Mouse (Mus musculus): ENCODE results near the gene Ralgapb.
A peak's percentile ranks its signal among the peaks of the same experiment; 100 is the strongest.

Gene Ralgapb

DNA sequence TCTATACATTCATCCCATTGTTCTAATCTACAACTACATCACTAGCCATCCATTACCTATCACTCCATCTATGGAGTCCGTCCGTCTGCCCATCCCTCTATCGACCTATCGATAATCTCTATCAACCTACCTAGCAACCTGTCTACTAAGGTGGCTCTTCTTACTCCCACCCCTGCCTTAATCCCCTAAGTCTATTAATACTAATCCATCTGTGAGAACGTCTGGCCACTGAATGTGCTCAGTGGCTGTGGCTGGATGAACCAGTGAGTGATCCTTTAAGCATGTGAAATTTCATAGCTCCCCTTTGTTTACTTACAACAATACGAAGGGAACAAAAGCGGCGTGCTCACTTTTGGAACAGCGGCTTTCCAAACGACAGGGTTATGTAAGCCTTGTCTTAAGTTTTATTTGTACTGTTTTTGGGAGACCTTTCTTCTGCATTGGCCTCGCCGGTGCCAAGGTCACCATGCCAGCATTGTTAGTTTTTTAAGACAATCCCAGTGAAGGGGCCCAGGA, 104.2 kb downstream of the Ralgapb start:
- DNase-seq (ENCODE audit: low spot score in 2 of 2), result no peak

DNA sequence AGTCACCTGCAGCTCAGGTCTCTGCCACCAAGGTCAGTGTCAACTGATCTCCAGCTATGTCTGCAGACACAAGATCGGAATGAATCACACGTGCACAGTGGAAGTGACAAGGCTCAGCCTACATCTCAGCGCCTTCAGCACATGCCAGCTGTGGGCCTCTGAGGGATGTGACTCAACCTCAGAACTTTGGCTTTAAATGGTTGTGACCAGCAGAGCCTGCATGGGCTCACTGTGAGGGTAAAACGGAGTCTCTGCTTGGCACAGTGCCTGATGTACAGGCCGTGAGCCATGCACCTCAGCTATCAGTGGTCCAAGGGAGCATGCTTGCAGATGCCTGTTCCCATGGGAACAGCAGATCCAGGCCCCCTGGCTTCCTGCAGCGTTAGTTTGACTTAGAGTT, 108.9 kb downstream of the Ralgapb start:
- no peak for DNase-seq (ENCODE audit: low spot score in 2 of 2)

DNA sequence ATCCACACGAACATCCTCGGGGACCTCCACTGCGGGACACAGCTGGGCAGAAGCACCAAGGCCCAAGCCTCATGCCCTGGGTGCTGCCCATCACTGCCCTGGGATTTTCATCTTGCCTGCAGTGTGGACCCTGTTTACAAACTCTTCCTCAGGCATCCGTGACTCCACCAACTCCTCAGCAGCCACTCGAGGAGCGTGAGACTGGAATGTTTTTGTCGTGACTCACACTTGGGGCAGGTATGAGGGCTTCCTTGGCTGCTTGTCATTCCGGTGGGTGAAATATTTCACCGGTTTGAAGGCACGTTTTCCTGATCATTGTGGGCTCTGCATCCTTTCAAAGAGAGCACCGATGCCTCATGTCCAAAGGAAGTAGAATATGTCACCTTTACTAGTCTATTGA, 109.4 kb downstream of the Ralgapb start:
- no peak for DNase-seq (ENCODE audit: low spot score in 2 of 2)

GRCm38 (mm10) chr2:158519800-158520199, 110.2 kb downstream of the Ralgapb start:
- no peak for DNase-seq (ENCODE audit: low spot score in 2 of 2)

- DNase-seq (ENCODE audit: low spot score in 2 of 2), result no peak
Measured at GRCm38 (mm10) chr2:158523060-158523459, 113.4 kb downstream of the Ralgapb start.

DNA sequence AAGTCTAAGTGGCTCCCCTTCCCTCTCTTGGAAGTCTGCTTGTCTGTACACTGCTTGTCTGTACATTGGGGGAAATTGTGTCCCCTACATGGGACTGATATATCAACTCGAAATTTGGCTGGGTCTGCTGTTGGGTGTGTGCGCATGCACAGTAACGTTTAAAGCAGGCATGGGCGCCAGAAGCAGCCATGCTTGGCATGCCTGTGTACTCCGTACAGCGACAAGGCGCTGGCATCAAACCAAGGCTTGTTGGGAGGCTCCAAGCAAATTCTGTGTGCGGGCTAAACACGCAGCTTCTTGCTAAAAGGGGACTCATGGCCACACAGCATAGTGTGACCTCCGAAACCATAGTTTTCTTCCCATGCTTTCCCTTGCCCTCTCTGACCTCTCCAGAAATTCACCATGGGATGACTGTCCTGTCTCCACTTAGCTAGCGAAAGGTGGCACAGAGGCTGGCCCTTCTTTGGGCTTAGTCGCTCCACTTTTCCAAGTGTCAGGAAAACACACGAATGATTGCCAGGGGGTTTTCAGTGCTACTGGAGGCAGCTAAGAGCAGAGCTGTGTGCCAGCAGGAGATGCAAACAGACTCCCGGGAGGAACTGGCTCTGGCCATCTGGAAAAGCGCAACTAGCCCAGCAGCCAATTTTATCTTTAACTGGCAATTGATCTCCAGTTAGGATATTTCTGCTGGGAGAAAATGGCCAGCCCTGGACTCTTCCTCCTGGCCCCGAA, 114.6 kb downstream of the Ralgapb start:
- peak; percentile 64 to 66 for DNase-seq (ENCODE audit: low spot score in 2 of 2)

DNA sequence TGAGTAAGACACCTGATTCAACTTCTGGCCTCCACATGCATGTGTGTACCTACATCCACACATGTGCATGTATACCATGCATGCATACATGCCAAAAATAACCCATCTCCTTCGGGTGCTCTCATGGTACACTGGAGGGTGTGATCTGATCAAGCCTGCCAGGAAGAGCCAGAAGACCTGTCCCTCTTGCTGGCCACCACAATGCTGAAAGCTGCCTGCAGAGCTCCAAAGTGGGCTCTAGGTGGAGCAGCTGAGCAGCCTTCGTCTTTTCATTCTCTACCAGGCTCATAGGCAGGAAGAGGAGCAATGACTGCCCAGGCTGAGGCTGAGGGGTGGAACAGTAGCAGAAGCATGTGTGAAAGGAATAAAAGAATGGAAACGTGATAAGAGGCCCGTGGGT, 124.4 kb downstream of the Ralgapb start:
- DNase-seq (ENCODE audit: low spot score in 2 of 2), result peak; percentile 69 to 76

DNA sequence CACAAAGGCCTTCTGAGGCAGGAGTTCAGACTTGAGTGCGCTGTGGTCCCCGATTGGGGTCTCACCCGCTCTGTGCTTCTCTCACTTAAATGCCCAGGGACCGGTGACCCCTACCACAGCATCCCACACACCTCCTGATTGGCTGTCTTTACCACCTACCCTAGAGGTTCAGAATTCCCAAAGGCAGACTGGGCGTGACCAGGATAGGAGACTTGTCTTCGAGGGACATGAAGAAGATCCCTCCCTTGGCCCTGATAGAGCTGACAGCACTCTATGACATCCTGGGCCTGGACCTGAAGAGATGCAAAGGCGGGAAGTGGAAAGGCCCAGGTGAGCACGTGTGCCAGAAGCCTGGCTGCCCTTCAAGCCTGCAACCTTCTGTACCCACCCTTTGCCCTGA, 124.9 kb downstream of the Ralgapb start:
- no peak for DNase-seq (ENCODE audit: low spot score in 2 of 2)

DNA sequence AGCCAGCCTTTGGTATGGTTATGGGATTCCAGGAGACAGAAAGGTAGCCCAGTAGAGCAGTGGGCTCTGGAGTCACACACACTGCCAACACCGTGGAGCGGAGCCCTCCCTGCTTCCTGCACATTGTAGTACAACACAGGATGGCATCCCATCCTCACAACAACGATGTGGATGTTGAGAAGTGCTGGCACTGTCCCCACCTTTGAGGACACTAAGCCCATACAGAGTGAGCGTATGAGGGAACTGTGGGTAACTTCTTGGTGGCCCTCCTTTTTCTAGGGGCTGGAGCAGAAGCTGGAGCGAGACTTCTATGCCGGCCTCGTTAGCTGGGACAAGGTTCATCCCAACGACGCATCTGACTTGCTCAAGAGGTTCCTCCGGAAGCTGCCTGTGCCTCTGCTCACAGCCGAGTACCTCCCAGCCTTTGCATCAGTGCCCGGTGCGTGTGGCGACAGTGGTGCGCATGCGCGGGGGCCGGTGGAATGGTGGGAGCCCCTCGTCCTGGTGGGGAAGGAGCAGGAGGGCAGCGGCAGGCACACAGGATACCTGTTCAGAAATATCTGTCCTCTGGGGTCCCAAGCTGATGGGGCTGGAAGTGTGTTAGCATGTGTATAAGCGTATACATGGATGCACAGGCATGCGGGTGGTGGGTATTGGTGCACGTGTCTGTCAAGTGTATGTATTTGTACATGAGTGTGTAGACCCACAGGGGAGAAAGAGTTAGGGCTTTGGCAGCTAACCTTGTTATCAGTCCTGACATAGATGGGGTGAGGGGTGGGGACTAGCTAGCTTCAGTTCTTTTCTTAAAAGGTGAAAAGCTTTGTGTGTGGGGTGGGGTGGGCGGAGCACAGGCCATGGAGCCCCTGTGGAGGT, 130.0 kb downstream of the Ralgapb start:
- peak in 1 of 2 experiments; percentile 54 for DNase-seq (ENCODE audit: low spot score in 2 of 2)

DNA sequence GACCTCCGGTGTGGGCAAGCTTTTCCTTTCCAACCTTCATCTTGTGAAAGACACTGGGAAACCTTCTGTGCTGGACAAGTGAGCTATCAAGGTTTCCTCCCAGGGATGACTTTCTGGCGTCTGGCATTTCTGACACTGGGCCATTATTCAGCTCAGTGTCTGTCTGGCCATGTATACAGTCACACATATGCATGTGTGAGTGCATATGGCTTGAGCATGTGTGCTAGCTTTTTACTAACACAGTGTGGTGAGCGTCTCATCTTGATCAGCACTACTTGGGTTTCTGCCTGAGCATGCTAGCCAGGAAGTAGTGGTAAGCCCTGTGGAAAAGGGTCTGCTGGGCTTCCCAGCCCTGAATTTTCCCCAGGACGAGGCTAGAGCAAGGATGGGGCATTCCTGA, 131.6 kb downstream of the Ralgapb start:
- DNase-seq (ENCODE audit: low spot score in 2 of 2), result no peak

DNA sequence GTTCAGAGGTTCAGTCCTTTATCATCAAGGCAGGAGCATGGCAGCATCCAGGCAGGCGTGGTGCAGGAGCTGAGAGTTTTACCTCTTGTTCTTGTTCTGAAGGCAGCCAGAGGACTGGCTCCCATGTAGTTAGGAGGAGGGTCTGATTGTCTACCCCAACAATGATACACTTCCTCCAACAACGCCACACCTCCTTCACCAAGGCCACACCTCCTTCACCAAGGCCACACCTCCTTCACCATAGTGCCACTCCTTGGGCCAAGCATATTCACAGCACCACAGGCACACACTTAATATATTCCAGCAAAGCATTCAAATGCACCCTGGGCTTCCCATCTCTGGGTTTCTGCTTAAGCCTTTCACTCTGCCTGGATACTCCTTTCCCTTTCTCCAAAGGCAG, 135.6 kb downstream of the Ralgapb start:
- no peak for DNase-seq (ENCODE audit: low spot score in 2 of 2)

GRCm38 (mm10) chr2:158546751-158547150, 137.1 kb downstream of the Ralgapb start:
- peak; percentile 84 to 88 for DNase-seq (ENCODE audit: low spot score in 2 of 2)
